Mouse (Mus musculus) heart, adult 2 months (tissue): ENCODE results near the gene Dock1.

Source experiments
- CTCF ChIP-seq: fragments of 200-600 bp; IDR thresholded peaks from 2 replicates; pipeline ENCODE4 v1.8.1; 2022; ENCODE audit warnings: antibody characterized with exemption, mild to moderate bottlenecking, moderate library complexity
- EP300 ChIP-seq: fragments of 200-500 bp; IDR thresholded peaks from 2 replicates; pipeline ENCODE4 v1.6.1; 2011; ENCODE audit warnings: low read depth, low read length, control low read depth; ENCODE audit not compliant: insufficient read depth
- POLR2A ChIP-seq: fragments of 200-500 bp; IDR thresholded peaks from 2 replicates; pipeline ENCODE4 v1.6.1; 2011; ENCODE audit warnings: mild to moderate bottlenecking, low read depth, low read length, control low read depth; ENCODE audit not compliant: insufficient read depth

- TF ChIP-seq CTCF (no peak), POLR2A (no peak), EP300 (no peak)
These were observed 2.7 kb downstream of the Dock1 start for GRCm38 (mm10) chr7:134673135-134673534.
